Mouse (Mus musculus): Measurements from ENCODE around the gene Dcst1.

Dcst1 gene

GRCm38 (mm10) chr3:89365153-89365485 is at the start of gene Dcst1:
Dcst1 (minus strand) TSS chr3:89365253.
- no peak for DNase-seq (ENCODE audit: low read depth)

GRCm38 (mm10) chr3:89411490-89412393 is 46.7 kb upstream of the Dcst1 start, which contains the start of gene Flad1:
Flad1 (minus strand) TSS chr3:89411870.
- DNase-seq (ENCODE audit: low read depth) = peak; percentile 100

GRCm38 (mm10) chr3:89410864-89411263 is 45.8 kb upstream of the Dcst1 start:
- DNase-seq (ENCODE audit: low read depth) = no peak

GRCm38 (mm10) chr3:89409701-89410100 is 44.6 kb upstream of the Dcst1 start:
- DNase-seq (ENCODE audit: low read depth) = no peak

- DNase-seq (ENCODE audit: low read depth) = no peak
Observed at GRCm38 (mm10) chr3:89408448-89408847, 43.4 kb upstream of the Dcst1 start.

GRCm38 (mm10) chr3:89406887-89407286 is 41.8 kb upstream of the Dcst1 start:
- DNase-seq (ENCODE audit: low read depth) = no peak

- DNase-seq (ENCODE audit: low read depth) = no peak
Observed at GRCm38 (mm10) chr3:89402693-89403092, 37.6 kb upstream of the Dcst1 start, which contains the start of gene Lenep. Lenep (minus strand) TSS chr3:89402793.

GRCm38 (mm10) chr3:89401329-89401728 is 36.3 kb upstream of the Dcst1 start:
- DNase-seq (ENCODE audit: low read depth) = no peak

GRCm38 (mm10) chr3:89396654-89397005 is 31.6 kb upstream of the Dcst1 start:
- DNase-seq (ENCODE audit: low read depth) = no peak

- peak; percentile 80 for DNase-seq (ENCODE audit: low read depth)
Observed at GRCm38 (mm10) chr3:89395806-89396653, 31.0 kb upstream of the Dcst1 start.

GRCm38 (mm10) chr3:89395419-89395805 is 30.4 kb upstream of the Dcst1 start:
- DNase-seq (ENCODE audit: low read depth) = no peak

- no peak for DNase-seq (ENCODE audit: low read depth)
Observed at GRCm38 (mm10) chr3:89394894-89395256, 29.8 kb upstream of the Dcst1 start.

- peak; percentile 72 for DNase-seq (ENCODE audit: low read depth)
Observed at GRCm38 (mm10) chr3:89394006-89394893, 29.2 kb upstream of the Dcst1 start, which contains the start of gene Zbtb7b. Zbtb7b (minus strand) TSS chr3:89394776.

- DNase-seq (ENCODE audit: low read depth) = peak; percentile 93
Observed at GRCm38 (mm10) chr3:89393605-89394004, 28.6 kb upstream of the Dcst1 start.

- DNase-seq (ENCODE audit: low read depth) = peak; percentile 55
Observed at GRCm38 (mm10) chr3:89392871-89393311, 27.8 kb upstream of the Dcst1 start.

GRCm38 (mm10) chr3:89391663-89392511 is 26.8 kb upstream of the Dcst1 start:
- DNase-seq (ENCODE audit: low read depth) = peak; percentile 46

- peak; percentile 64 for DNase-seq (ENCODE audit: low read depth)
Observed at GRCm38 (mm10) chr3:89390699-89391662, 25.9 kb upstream of the Dcst1 start.

- DNase-seq (ENCODE audit: low read depth) = no peak
Observed at GRCm38 (mm10) chr3:89390111-89390515, 25.1 kb upstream of the Dcst1 start.

- peak; percentile 88 for DNase-seq (ENCODE audit: low read depth)
Observed at GRCm38 (mm10) chr3:89388901-89389740, 24.1 kb upstream of the Dcst1 start.
